Mouse (Mus musculus) hindbrain, embryonic 16.5 days (tissue): Measurements from ENCODE around the gene Ttc7. TPM values are rescaled to one million over a fixed set of nuclear protein-coding genes. Genes with fewer than 3 reads are reported as not detected.

ENCODE experiments used
- ATAC-seq: fragments of 200-750 bp; cut with Nextera tagmentation; 2 replicates; pipeline ENCODE4 v1.8.0; 2017; ENCODE audit warnings: moderate TSS enrichment, moderate library complexity
- H3K27ac ChIP-seq: fragments of 300-500 bp; sonication (generic); 2 replicates; pipeline ENCODE4 v1.5.1; 2014; ENCODE audit warnings: low read depth, mild to moderate bottlenecking, control low read depth, low read length, moderate library complexity
- H3K27me3 ChIP-seq: fragments of 300-500 bp; sonication (generic); replicated peaks from 2 replicates; pipeline ENCODE4 v1.6.1; 2014; ENCODE audit warnings: low read length; ENCODE audit not compliant: control insufficient read depth, insufficient read depth
- H3K36me3 ChIP-seq: fragments of 300-500 bp; sonication (generic); 2 replicates; pipeline ENCODE4 v1.6.1; 2014; ENCODE audit warnings: mild to moderate bottlenecking, low read length, moderate library complexity, mixed read lengths; ENCODE audit not compliant: control insufficient read depth, insufficient read depth
- H3K4me1 ChIP-seq: fragments of 300-500 bp; sonication (generic); 2 replicates; pipeline ENCODE4 v1.6.1; 2014; ENCODE audit warnings: low read depth, low read length; ENCODE audit not compliant: control insufficient read depth, insufficient read depth
- H3K4me2 ChIP-seq: fragments of 300-500 bp; sonication (generic); 2 replicates; pipeline ENCODE4 v1.6.1; 2014; ENCODE audit warnings: mild to moderate bottlenecking, low read length, control low read depth, moderate library complexity
- H3K4me3 ChIP-seq: fragments of 300-500 bp; sonication (generic); 2 replicates; pipeline ENCODE4 v1.5.1; 2014; ENCODE audit warnings: mild to moderate bottlenecking, low read length, control low read depth, moderate library complexity
- H3K9ac ChIP-seq: fragments of 300-500 bp; sonication (generic); 2 replicates; pipeline ENCODE4 v1.6.1; 2014; ENCODE audit warnings: low read depth, mild to moderate bottlenecking, control low read depth, low read length, moderate library complexity
- H3K9me3 ChIP-seq: fragments of 300-500 bp; sonication (generic); 2 replicates; pipeline ENCODE4 v1.6.1; 2014; ENCODE audit warnings: mild to moderate bottlenecking, low read length, moderate library complexity; ENCODE audit not compliant: control insufficient read depth
- WGBS: fragments of 180-500 bp; shearing (Covaris S2); extraction: QIAGEN DNeasy Blood & Tissue Kit; methylation state at CpG from one replicate; pipeline ENCODE4 v1.1.7; 2014; 5-methylcytosine and 5-hydroxymethylcytosine counted together
- polyA plus RNA-seq: library from polyadenylated mRNA; unstranded; fragments of >200 nt; fragmentation: Nextera tagmentation; extraction: Ambion mirVana; gene quantifications from 2 replicates; pipeline ENCODE4 v1.2.1, GENCODE M21; 2015

Gene Ttc7
- polyA plus RNA-seq, 1 experiment from 2014 or later, result 6.1 TPM

DNA sequence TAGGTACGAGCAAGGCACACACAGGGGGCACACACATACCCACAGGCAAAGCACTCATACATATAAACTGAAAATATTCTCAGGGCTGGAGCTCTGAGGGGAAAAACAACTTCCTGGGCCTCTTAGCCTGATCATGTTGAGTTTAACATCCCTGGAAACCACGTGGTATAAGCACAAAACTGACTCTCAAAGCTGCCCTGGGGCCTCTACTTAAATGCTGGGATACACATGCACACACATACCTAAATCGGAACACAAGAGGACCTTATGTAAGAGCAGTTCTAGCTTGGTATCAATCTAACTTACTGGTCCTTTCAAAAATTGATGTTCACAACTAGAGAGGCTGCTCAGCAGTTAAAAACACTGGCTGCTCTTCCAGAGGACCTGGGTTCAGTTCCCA lies 146.7 kb downstream of the Ttc7 start:
- H3K36me3 ChIP-seq, result peaks cover 29% of the 10 kb centered on the region
- no peak for ATAC-seq

More for the DNA sequence above, 146.7 kb downstream of the Ttc7 start:
- Histone ChIP-seq H3K9me3 (no peaks in the 10 kb centered on the region), H3K27ac (no peak overlapping the region), H3K27me3 (no peaks in the 10 kb centered on the region), H3K4me1 (no peaks in the 10 kb centered on the region), H3K4me3 (no peak overlapping the region), H3K9ac (no peak overlapping the region), H3K4me2 (no peak overlapping the region)
- WGBS, result 89% methylated on average over 3 of the region's 3 CpGs

Other genes with a start within 250 kb of the Ttc7 start
- 13.1 and 13.2 TPM in 2 replicates for gene Socs5, start 175.2 kb upstream of the Ttc7 start, polyA plus RNA-seq
- 48.1 and 49.0 TPM in 2 replicates for gene Mcfd2, start 17.0 kb upstream of the Ttc7 start, polyA plus RNA-seq
- gene Stpg4, start 144.9 kb downstream of the Ttc7 start, polyA plus RNA-seq, result 0.19 TPM in 1 of 2 replicates, not detected in the other
- 2,782 and 3,155 TPM in 2 replicates for gene Calm2, start 164.0 kb downstream of the Ttc7 start, polyA plus RNA-seq